Mouse (Mus musculus) adrenal gland, postnatal 14 days (tissue): ENCODE measurements around the gene 4922502D21Rik. TPM values are rescaled to one million over a fixed set of nuclear protein-coding genes. Genes with fewer than 3 reads are reported as not detected.
A peak's percentile ranks its signal among the peaks of the same experiment; 100 is the strongest.
"Not testable (repeated sequence)": the region's sequence is repeated elsewhere in the genome, so short reads cannot be mapped to it uniquely, and the experiment has no call there.

ENCODE experiments used
- DNase-seq: peaks from one replicate; pipeline ENCODE4 v3.0.0; 2021; ENCODE audit warnings: mixed read lengths
- long read RNA-seq, 2 experiments: library from polyadenylated mRNA; stranded (forward); transcript quantifications; one replicate each; pipeline ENCODE4 v2.0.0; 2021
- total RNA-seq: library from RNA; stranded (reverse); gene quantifications from 2 replicates; pipeline ENCODE4 v1.2.3, GENCODE M21; 2021

Gene 4922502D21Rik
- total RNA-seq = not detected in 2 replicates
- long read RNA-seq, experiment 1 = 0 reads
- long read RNA-seq, experiment 2 = 0 reads

- DNase-seq = no peak
Measured at GRCm38 (mm10) chr6:129331610-129332009, at the start of gene 4922502D21Rik. TSS of gene 4922502D21Rik (minus strand) at chr6:129331796.

DNA sequence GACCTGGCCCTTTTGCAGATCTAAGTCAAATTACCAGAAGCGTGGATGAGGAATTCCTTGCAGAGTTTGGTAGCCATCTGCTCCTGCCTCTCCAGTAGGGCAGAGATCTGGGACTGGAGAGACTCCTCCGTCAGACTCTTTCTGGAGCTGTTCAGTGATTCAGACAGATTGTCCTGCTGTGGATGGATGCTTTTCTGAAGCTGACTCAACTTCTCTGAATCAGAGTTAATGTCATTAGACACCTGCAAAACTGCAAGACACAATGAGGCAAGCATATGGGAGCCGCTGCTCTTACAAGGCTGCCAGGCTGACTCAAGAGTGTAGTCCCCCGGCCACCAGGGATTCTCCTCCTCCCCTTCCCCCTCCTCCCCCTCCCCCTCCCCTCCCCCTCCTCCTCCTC is 48.9 kb upstream of the 4922502D21Rik start:
- DNase-seq = no peak

GRCm38 (mm10) chr6:129374937-129375471 is 43.4 kb upstream of the 4922502D21Rik start:
- DNase-seq = no peak

GRCm38 (mm10) chr6:129369374-129370132 is 38.0 kb upstream of the 4922502D21Rik start:
- DNase-seq = no peak

GRCm38 (mm10) chr6:129365959-129366359 is 34.4 kb upstream of the 4922502D21Rik start:
- DNase-seq = peak; percentile 67

- no peak for DNase-seq
Measured at GRCm38 (mm10) chr6:129363942-129364341, 32.3 kb upstream of the 4922502D21Rik start.

DNA sequence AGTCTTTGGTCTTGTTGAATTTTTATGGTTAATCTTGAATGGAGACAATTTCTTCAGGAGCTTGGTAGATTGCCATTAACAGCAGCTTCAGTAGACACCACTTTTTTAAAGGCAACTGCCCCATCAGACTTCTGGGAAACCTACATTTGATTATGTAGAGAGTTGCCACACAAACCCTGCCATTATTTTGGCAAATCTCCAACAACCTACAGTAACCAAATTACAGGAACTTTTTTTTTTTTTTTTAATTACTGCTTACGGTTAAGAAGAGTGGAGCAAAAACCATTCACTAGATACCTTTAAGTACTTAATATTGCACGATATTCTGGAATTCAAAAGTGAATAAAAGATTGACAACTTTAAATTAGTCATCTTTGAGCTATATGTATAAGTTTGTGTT is 27.9 kb upstream of the 4922502D21Rik start:
- no peak for DNase-seq

- no peak for DNase-seq
Measured at GRCm38 (mm10) chr6:129356430-129356829, 24.8 kb upstream of the 4922502D21Rik start.

DNA sequence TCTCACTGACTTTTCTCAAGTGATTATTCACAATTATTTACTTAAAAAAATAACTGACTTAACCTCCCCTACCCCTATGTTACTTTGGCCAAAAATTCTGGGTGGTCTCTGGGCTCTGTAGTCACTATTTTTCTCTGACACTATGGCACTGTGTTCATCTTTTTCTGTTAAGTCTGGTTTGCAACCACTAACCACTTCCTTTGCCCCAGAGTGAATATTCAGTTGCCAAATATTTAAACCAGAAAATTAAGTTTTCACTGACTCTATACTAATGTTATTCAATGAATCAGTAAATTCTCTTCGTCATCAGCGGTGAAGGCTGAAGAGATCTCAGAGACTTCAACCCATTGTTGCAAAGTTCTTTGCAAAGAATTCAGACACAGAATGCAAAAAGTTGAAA is 24.2 kb upstream of the 4922502D21Rik start:
- no peak for DNase-seq

DNA sequence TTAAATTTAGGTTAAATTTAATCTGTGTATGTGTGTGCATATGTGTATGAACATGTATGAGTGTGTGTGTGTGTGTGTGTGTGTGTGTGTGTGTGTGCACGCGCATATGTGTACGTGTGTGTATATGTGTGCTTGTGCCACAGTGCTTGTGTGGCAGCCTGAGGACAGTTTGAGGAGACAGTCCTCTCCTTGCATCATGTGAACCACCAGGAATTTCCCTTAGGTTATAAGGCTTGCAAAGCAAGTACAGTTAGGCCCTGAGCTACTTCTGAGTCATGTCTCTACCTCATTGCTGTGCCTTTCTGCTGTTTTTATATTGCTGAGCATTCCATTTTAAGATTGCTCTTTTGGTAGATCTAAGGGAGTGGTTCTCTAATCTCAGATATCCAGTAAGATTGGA is 19.5 kb upstream of the 4922502D21Rik start:
- no peak for DNase-seq

- DNase-seq = no peak
Measured at GRCm38 (mm10) chr6:129349524-129350352, 18.1 kb upstream of the 4922502D21Rik start.

DNA sequence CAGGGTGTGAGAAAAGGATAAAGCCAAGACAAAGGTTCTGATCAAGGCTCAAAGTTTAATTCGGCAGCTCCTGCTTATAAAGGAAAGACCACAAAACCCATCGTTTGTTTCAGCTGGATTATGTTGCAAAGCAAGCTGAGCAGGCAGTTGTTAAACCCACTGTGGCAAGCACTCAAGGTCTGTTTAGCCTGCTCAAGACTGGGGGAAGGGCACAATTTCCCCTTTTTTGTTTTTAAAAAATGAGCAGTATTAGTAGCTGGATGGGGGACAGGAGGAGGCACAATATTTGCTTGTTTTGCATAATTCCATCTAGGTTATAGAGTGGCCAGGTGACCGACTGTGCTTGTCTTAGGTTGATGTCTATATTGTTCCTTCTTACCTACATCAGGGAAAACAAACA is 12.8 kb upstream of the 4922502D21Rik start:
- DNase-seq = no peak

- not testable (repeated sequence) for DNase-seq
Measured at GRCm38 (mm10) chr6:129342391-129342790, 10.8 kb upstream of the 4922502D21Rik start, which contains the start of gene Clec12a. TSS of gene Clec12a (plus strand) at chr6:129342691.

DNA sequence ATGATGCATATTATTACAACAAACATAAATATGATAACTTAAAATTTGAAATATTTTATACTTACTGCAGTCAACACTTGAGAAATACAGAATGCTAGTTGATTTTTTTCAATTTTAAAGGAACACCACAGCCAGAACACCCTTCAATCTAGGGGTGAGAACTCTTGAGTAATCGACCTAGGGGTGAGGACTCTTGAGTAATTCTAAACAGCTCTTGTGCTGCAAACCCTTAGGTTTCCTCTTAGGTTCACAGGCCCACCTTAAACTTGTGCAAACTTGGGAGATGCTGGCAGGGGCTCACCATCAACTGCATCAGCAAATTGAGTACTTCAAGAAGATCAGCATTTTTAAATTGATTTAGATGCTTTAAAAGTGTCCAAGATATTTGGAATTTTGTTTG is 6.2 kb upstream of the 4922502D21Rik start:
- DNase-seq = no peak

DNA sequence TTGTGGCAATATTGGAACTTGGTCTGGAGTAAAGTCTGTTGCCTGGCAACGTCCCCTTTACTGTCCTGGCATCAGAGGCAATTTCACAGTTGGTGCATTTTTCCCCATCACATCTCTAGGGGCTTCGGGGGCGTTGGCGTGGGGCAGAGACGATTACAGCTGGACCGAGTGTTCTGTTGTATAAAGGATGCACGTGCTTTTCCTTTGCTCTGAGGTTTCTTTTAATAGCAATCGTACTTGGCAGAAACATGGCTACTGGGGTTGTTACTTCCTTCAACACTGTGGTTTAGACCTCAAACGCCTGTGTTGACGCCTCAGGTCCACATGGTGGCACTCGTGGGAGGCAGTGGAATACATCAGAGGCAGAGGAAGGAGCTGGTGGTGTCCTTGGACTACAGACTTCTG is 2.1 kb upstream of the 4922502D21Rik start:
- DNase-seq = peak; percentile 53

GRCm38 (mm10) chr6:129326568-129327150 is 4.9 kb downstream of the 4922502D21Rik start:
- no peak for DNase-seq

DNA sequence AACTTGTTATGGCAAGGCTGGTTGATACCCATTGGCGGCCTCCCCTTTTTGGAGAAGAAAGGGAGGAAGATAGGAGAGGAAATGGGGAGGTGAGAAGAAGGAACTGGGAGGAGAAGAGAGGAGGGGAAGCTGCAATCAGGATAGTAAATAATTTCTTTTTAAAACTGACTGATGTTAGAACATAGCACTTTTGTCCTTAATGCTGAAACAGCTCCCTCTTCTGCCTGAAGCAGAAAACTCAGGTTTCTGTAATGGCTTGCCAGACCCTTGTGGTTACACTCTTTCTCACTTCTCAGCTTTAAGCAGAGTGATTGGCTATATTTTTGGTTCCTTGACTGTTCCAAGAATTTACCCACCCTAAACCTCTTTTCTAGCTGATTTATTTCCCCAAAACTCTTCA is 5.6 kb downstream of the 4922502D21Rik start:
- DNase-seq = no peak

- DNase-seq = no peak
Measured at GRCm38 (mm10) chr6:129319331-129319730, 12.3 kb downstream of the 4922502D21Rik start.

GRCm38 (mm10) chr6:129318395-129318794 is 13.2 kb downstream of the 4922502D21Rik start:
- DNase-seq = no peak

GRCm38 (mm10) chr6:129316463-129316862 is 15.1 kb downstream of the 4922502D21Rik start:
- no peak for DNase-seq

DNA sequence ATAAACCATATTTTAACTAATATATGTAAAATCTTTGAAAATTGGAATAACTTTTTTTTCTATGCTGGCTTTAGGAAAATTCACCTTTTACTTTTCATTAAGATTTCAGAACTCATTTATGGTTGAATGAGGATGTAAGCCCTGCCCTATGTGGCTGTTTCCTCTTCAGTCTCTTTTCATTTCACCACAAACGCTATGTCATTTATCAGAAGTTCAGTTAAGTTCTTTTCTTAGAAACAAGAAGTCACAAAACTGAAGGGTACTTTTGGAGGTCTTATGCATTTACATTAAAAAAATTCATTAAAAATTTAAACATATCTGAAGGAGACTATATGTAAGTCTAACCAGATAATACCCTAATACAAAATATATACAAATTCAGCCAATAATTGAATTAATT is 15.9 kb downstream of the 4922502D21Rik start:
- DNase-seq = no peak

GRCm38 (mm10) chr6:129314655-129315168 is 16.9 kb downstream of the 4922502D21Rik start:
- DNase-seq = no peak
